Mouse (Mus musculus): ENCODE data around the gene Polh. TPM values are rescaled to one million over a fixed set of nuclear protein-coding genes. Genes with fewer than 3 reads are reported as not detected.

Gene Polh
- polyA plus RNA-seq, 1 experiment = 4.2 TPM

DNA sequence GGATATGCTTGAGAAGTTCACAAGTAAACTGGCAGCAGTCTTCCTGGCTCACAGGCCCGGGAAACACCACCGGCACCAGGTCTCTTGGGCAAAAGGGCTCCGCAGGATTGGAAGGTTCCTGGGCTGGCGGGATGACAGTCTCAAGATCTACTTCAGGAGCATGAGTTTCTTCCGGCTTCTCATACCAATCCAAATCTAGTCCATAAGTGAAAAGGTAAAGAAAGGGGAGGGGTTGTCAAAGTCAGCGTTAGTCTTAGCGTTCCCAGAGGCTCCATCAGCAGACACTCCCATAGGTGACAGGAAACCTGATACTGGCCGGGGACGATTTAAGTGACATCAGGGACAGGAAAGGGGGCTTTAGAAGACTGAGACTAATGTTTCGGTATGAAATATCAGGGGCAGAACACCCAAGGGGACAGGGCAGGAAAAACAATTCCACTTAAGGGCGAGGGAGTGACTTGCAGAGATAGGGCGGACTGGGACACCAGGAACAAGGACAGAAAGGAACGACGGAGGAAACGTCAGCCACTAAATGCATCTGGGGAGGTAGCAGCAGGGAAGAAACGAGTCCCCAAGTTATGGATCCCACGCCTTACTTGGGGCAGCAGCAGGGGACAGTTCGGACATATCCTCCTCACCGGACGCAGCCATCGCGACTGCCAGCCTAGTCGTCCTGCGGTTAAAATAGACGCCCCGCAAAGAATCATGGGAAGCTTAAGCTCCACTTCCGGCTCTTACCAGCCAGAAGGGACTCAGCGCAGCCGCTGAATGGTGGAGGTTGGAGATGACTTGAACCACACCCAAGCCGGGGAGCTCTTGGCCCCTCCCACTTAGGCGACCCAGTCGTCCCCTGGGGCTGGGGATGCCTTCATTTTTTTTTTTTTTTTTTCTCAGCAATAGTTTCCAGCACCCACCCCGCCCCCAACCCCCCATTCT lies 49.3 kb downstream of the Polh start, which contains the start of gene Mad2l1bp:
TSS of gene Mad2l1bp (minus strand) at position 707 of the 936 bp plus-strand sequence.
- Histone ChIP-seq H3K4me1 (ENCODE audit: control insufficient read depth, insufficient read depth, low read length) (no peaks in the 10 kb centered on the region; the same call in 1 of the 2 replicates), H3K27ac (ENCODE audit: insufficient read depth, low read length) (no peak within 1 kb of the TSS), H3K4me3 (ENCODE audit: insufficient read depth, low read length) (peak within 1 kb of the TSS; percentile 82)
- TF ChIP-seq POLR2A (IDR thresholded peaks at IDR 0.05; ENCODE audit: extremely low read depth, insufficient read depth, low read length) (peak; percentile 94), CTCF (IDR thresholded peaks at IDR 0.05; ENCODE audit: extremely low read depth, insufficient read depth, low read length) (no peak)

GRCm38 (mm10) chr17:46143578-46144423 lies 58.6 kb downstream of the Polh start, which contains the start of gene Rsph9:
Gene Rsph9 (minus strand): TSS chr17:46144216.
- H3K27ac ChIP-seq (ENCODE audit: insufficient read depth, low read length) = no peak within 1 kb of the TSS

DNA sequence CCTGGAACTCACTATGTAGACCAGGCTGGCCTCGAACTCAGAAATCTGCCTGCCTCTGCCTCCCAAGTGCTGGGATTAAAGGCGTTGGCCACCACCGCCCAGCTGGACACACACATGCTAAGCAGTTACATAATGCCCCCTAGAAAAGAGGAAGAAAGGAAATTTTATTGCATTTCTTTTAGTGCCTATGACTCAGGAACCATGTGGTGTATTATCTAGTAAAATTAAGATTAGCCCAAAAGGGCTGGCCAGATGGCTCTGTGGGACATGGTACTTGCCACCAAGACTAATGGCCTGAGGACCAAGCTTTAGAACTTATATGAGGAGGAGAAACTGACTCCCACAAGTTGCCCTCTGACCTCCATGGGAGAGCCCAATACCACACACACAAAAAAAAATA lies 62.6 kb downstream of the Polh start:
- Histone ChIP-seq H3K4me3 (ENCODE audit: insufficient read depth, low read length) (no peak overlapping the region), H3K27ac (ENCODE audit: insufficient read depth, low read length) (no peak overlapping the region), H3K4me1 (ENCODE audit: control insufficient read depth, insufficient read depth, low read length) (no peaks in the 10 kb centered on the region; the same call in 1 of the 2 replicates)
- TF ChIP-seq POLR2A (IDR thresholded peaks at IDR 0.05; ENCODE audit: extremely low read depth, insufficient read depth, low read length) (no peak), CTCF (IDR thresholded peaks at IDR 0.05; ENCODE audit: extremely low read depth, insufficient read depth, low read length) (no peak)

More at GRCm38 (mm10) chr17:46143578-46144423, 58.6 kb downstream of the Polh start, which contains the start of gene Rsph9:
- TF ChIP-seq POLR2A (IDR thresholded peaks at IDR 0.05; ENCODE audit: extremely low read depth, insufficient read depth, low read length) = peak; percentile 68; the same call in 1 of the 2 replicates
- TF ChIP-seq CTCF (IDR thresholded peaks at IDR 0.05; ENCODE audit: extremely low read depth, insufficient read depth, low read length) = no peak
- H3K4me1 ChIP-seq (ENCODE audit: control insufficient read depth, insufficient read depth, low read length) = no peaks in the 10 kb centered on the region; the same call in 1 of the 2 replicates
- H3K4me3 ChIP-seq (ENCODE audit: insufficient read depth, low read length) = peak within 1 kb of the TSS; percentile 76

DNA sequence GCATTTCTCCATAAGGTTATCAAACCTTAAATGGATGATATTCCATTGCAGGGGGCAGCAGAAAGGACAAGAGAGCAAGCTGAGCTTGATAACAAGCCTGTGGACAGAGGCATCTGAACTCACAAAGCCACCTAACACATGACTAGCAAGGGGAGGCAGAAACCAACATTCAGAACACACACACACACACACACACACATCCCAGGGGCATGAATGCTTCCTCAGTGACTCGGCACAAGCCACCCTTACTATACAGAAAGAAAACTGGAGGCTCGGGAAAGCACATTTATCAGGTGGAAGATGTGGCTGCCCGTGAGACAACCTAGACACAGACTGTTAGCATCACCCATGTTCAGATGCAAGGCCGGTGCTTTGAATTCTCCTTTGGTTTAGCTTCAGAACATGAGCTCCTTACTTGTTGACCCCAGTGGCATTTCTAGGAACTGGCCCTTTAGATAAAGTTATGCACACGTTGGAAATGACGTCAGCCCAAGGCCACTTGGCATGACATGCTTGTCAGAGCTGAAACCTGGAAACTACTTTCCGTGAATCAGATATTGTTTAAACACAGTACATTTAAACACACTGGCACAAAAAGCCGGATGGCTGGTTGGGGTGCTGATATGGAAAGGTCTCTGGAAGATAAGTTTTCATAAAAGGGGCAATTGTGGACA lies 63.7 kb downstream of the Polh start:
- no peaks in the 10 kb centered on the region; the same call in 1 of the 2 replicates for H3K4me1 ChIP-seq (ENCODE audit: control insufficient read depth, insufficient read depth, low read length)
- TF ChIP-seq CTCF (IDR thresholded peaks at IDR 0.05; ENCODE audit: extremely low read depth, insufficient read depth, low read length) = no peak
- no peak for TF ChIP-seq POLR2A (IDR thresholded peaks at IDR 0.05; ENCODE audit: extremely low read depth, insufficient read depth, low read length)
- no peak overlapping the region for H3K27ac ChIP-seq (ENCODE audit: insufficient read depth, low read length)
- H3K4me3 ChIP-seq (ENCODE audit: insufficient read depth, low read length) = no peak overlapping the region

DNA sequence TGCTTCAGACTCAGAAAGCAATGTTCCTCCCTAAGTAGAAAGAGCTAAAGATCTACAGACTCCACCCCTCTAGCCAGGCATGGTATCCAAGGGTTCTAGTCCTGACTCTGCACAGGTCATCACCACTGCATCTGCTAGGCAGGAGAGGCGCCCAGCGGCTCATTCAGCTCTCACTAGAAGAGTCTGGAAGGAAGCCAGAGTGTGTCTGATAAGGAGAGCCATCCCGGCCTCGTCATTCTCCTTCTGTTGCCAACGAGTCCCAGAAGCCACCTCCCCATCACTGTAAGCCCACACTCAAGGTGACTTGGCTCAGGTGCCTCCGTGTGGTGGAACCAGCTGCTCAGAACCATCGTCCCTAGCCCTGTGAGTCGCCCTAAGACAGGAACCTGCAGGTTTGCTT lies 69.6 kb downstream of the Polh start:
- H3K4me3 ChIP-seq (ENCODE audit: insufficient read depth, low read length) = no peak overlapping the region
- no peak overlapping the region for H3K27ac ChIP-seq (ENCODE audit: insufficient read depth, low read length)
- H3K4me1 ChIP-seq (ENCODE audit: control insufficient read depth, insufficient read depth, low read length) = no peaks in the 10 kb centered on the region; the same call in 1 of the 2 replicates
- no peak for TF ChIP-seq POLR2A (IDR thresholded peaks at IDR 0.05; ENCODE audit: extremely low read depth, insufficient read depth, low read length)
- TF ChIP-seq CTCF (IDR thresholded peaks at IDR 0.05; ENCODE audit: extremely low read depth, insufficient read depth, low read length) = no peak

DNA sequence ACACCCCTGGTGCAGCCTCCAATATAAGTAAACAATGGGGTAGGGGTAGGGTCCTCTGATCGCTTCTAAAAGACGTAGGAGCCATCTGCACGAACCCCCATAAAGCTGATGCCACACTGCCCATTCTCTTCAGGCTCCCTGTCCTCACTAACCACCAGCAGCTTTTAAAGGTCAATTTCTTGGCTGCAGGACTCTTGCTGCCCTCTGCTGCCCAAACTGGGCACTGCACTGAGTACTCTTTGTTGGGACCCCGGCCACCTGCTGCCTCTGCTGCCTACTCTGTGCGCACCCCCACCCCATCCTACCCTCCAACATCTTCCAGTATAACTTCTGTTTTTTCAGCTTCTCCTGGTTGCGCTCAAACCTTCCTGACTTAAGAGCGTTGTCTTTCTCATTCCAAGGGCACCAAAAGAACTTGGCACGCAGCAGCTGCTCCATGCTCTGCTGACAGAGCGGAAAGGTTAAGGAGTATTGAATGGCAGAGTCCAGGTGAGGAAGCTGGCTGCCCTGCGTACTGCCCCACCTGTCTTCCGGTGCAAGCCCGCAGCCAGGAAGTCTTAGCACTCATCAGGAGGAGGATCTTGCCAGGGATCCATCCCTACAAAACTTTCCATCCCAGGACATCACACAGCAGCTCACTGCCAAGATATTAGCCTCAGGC lies 70.3 kb downstream of the Polh start:
- TF ChIP-seq POLR2A (IDR thresholded peaks at IDR 0.05; ENCODE audit: extremely low read depth, insufficient read depth, low read length) (no peak), CTCF (IDR thresholded peaks at IDR 0.05; ENCODE audit: extremely low read depth, insufficient read depth, low read length) (peak; percentile 77)
- Histone ChIP-seq H3K4me3 (ENCODE audit: insufficient read depth, low read length) (no peak overlapping the region), H3K4me1 (ENCODE audit: control insufficient read depth, insufficient read depth, low read length) (no peaks in the 10 kb centered on the region; the same call in 1 of the 2 replicates), H3K27ac (ENCODE audit: insufficient read depth, low read length) (no peak overlapping the region)

- Histone ChIP-seq H3K27ac (ENCODE audit: insufficient read depth, low read length) (no peak overlapping the region; the same call in 1 of the 2 replicates), H3K4me3 (ENCODE audit: insufficient read depth, low read length) (no peak overlapping the region), H3K4me1 (ENCODE audit: control insufficient read depth, insufficient read depth, low read length) (no peaks in the 10 kb centered on the region; the same call in 1 of the 2 replicates)
- TF ChIP-seq POLR2A (IDR thresholded peaks at IDR 0.05; ENCODE audit: extremely low read depth, insufficient read depth, low read length) (peak; percentile 19; the same call in 1 of the 2 replicates), CTCF (IDR thresholded peaks at IDR 0.05; ENCODE audit: extremely low read depth, insufficient read depth, low read length) (no peak)
These were observed 72.5 kb downstream of the Polh start for GRCm38 (mm10) chr17:46129741-46130498.

All from cortical plate, adult 2 months (tissue).